Mouse (Mus musculus) hindbrain, embryonic 13.5 days (tissue): ENCODE data around the gene Olfr1497. TPM values are rescaled to one million over a fixed set of nuclear protein-coding genes. Genes with fewer than 3 reads are reported as not detected.

Experiments
- polyA plus RNA-seq: library from polyadenylated mRNA; unstranded; fragments of >200 nt; fragmentation: Nextera tagmentation; extraction: Ambion mirVana; gene quantifications from 2 replicates; pipeline ENCODE4 v1.2.1, GENCODE M21; 2015

Olfr1497 gene
- polyA plus RNA-seq, 1 experiment from 2014 or later: not detected

Other genes with a start within 250 kb of the Olfr1497 start
- gene Olfr1484, start 214.7 kb downstream of the Olfr1497 start, polyA plus RNA-seq: not detected in 2 replicates
- not detected in 2 replicates for gene Olfr1487, start 180.8 kb downstream of the Olfr1497 start, polyA plus RNA-seq
- not detected in 2 replicates for gene Olfr1489, start 166.6 kb downstream of the Olfr1497 start, polyA plus RNA-seq
- gene Olfr1490, start 147.1 kb downstream of the Olfr1497 start, polyA plus RNA-seq: not detected in 2 replicates
- gene Olfr1491, start 100.9 kb downstream of the Olfr1497 start, polyA plus RNA-seq: not detected in 2 replicates
- gene Olfr1493-ps1, start 74.9 kb downstream of the Olfr1497 start, polyA plus RNA-seq: not detected in 2 replicates
- not detected in 2 replicates for gene Olfr1494, start 58.5 kb downstream of the Olfr1497 start, polyA plus RNA-seq
- gene Olfr1495, start 33.6 kb downstream of the Olfr1497 start, polyA plus RNA-seq: not detected in 2 replicates
- gene Olfr1496, start 20.3 kb downstream of the Olfr1497 start, polyA plus RNA-seq: not detected in 2 replicates
- not detected in 2 replicates for gene Olfr1499, start 21.2 kb upstream of the Olfr1497 start, polyA plus RNA-seq
- not detected in 2 replicates for gene Olfr1500, start 32.3 kb upstream of the Olfr1497 start, polyA plus RNA-seq
- gene Olfr1501, start 52.5 kb upstream of the Olfr1497 start, polyA plus RNA-seq: not detected in 2 replicates
- not detected in 2 replicates for gene Olfr1502, start 63.6 kb upstream of the Olfr1497 start, polyA plus RNA-seq
- not detected in 2 replicates for gene Olfr1504, start 99.7 kb upstream of the Olfr1497 start, polyA plus RNA-seq
- not detected in 2 replicates for gene Olfr1505, start 115.3 kb upstream of the Olfr1497 start, polyA plus RNA-seq